Mouse (Mus musculus): ENCODE measurements around the gene Sorcs2.

The Sorcs2 gene

GRCm38 (mm10) chr5:36003797-36004196 is 394.1 kb downstream of the Sorcs2 start:
- no peak for DNase-seq (ENCODE audit: low spot score)

GRCm38 (mm10) chr5:35989986-35990735 is 407.8 kb downstream of the Sorcs2 start:
- no peak for DNase-seq (ENCODE audit: low spot score)

GRCm38 (mm10) chr5:35989506-35989905 is 408.4 kb downstream of the Sorcs2 start:
- no peak for DNase-seq (ENCODE audit: low spot score)

GRCm38 (mm10) chr5:35988085-35988484 is 409.9 kb downstream of the Sorcs2 start:
- DNase-seq (ENCODE audit: low spot score), result no peak

GRCm38 (mm10) chr5:35985611-35986010 is 412.3 kb downstream of the Sorcs2 start:
- DNase-seq (ENCODE audit: low spot score), result no peak

- peak; percentile 87 for DNase-seq (ENCODE audit: low spot score)
These were observed 416.0 kb downstream of the Sorcs2 start for GRCm38 (mm10) chr5:35981976-35982375.

GRCm38 (mm10) chr5:35981341-35981740 is 416.6 kb downstream of the Sorcs2 start:
- DNase-seq (ENCODE audit: low spot score), result no peak

- DNase-seq (ENCODE audit: low spot score), result no peak
These were observed 417.4 kb downstream of the Sorcs2 start for GRCm38 (mm10) chr5:35980542-35980941.

- DNase-seq (ENCODE audit: low spot score), result peak; percentile 84
These were observed 422.3 kb downstream of the Sorcs2 start for GRCm38 (mm10) chr5:35975681-35976080.

GRCm38 (mm10) chr5:35974265-35974664 is 423.7 kb downstream of the Sorcs2 start:
- no peak for DNase-seq (ENCODE audit: low spot score)

GRCm38 (mm10) chr5:35973800-35974199 is 424.1 kb downstream of the Sorcs2 start:
- no peak for DNase-seq (ENCODE audit: low spot score)

- peak; percentile 50 for DNase-seq (ENCODE audit: low spot score)
These were observed 425.2 kb downstream of the Sorcs2 start for GRCm38 (mm10) chr5:35972739-35973138.

- peak; percentile 89 for DNase-seq (ENCODE audit: low spot score)
These were observed 425.9 kb downstream of the Sorcs2 start for GRCm38 (mm10) chr5:35971841-35972578.

- peak; percentile 34 for DNase-seq (ENCODE audit: low spot score)
These were observed 427.4 kb downstream of the Sorcs2 start for GRCm38 (mm10) chr5:35970380-35971105.

- DNase-seq (ENCODE audit: low spot score), result no peak
These were observed 428.1 kb downstream of the Sorcs2 start for GRCm38 (mm10) chr5:35969857-35970256.
